Mouse (Mus musculus): ENCODE results near the gene Dcps. TPM values are rescaled to one million over a fixed set of nuclear protein-coding genes. Genes with fewer than 3 reads are reported as not detected.

Gene Dcps
- polyA plus RNA-seq, 1 experiment from 2014 or later: 94.8 TPM

DNA sequence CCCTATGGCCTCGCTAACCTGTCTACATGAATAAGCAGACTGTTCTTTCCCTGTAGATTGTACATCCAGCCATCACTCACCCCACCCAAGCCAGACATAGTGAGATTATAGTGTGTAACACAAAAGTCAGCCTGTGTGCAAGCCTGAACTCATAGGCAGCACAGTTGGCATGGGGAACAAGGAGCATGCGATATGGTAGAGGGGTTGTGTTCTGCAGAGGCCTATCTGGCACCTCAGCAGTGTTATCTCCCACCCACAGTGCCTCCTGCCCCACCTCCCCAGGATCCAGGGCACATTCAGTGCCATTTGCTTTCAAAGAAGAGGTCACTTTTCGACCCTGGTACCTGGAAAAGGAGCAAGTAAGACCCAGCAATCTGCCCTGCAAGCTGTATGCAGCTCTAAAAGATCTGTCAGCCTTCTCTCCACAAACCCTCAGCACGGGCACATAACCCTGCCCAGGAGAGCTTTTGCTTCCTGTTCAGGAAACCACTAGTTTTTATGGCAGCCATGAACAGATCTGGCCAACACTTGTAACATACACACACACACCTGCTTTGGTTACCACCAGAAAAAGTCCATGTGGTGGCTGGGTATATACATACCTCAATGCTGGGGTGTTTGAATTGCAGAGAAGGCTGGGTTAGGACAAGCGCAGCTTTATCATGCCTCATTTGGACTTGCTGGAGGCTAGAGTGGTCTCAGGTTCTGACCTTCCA, 53.2 kb downstream of the Dcps start:
- ATAC-seq: no peak
- Histone ChIP-seq H3K4me3 (ENCODE audit: low read depth, low read length) (no peak overlapping the region), H3K9ac (ENCODE audit: low read length) (no peak overlapping the region), H3K4me1 (ENCODE audit: control insufficient read depth, insufficient read depth, low read length) (peaks cover under 1% of the 10 kb centered on the region), H3K4me2 (ENCODE audit: low read length) (no peak overlapping the region), H3K27ac (ENCODE audit: low read depth, low read length) (no peak overlapping the region), H3K27me3 (replicated peaks; ENCODE audit: control insufficient read depth, insufficient read depth, low read length) (no peaks in the 10 kb centered on the region), H3K9me3 (replicated peaks; ENCODE audit: control insufficient read depth, low read length) (no peaks in the 10 kb centered on the region), H3K36me3 (ENCODE audit: control insufficient read depth, insufficient read depth, low read length) (peaks cover 21% of the 10 kb centered on the region)
- 89% methylated on average over 5 of the region's 5 CpGs for WGBS
- no peak for DNase-seq (ENCODE audit: low spot score)

DNA sequence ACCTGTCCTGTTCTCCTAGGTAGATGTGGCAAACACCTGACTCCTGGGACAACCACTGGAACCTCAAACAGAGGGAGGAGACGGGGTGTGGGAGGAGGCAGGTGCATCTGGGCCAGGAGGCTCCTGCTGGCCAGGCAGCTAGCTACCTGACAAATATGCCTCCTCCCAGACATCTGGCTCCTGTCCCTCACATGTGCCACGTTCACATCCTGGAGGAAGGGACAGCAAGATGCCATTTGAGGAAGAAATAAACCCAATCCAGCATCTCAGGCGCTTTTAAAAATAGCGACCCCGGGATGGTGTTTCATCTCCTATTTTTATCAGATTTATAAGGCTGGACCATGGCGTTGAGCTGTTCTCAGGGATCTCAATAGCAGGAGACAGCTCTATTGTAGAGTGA, 56.7 kb downstream of the Dcps start, which contains the start of gene St3gal4:
Gene St3gal4, minus strand, starts transcription at position 101 of the 400 bp plus-strand sequence.
- H3K9me3 ChIP-seq (replicated peaks; ENCODE audit: control insufficient read depth, low read length): no peaks in the 10 kb centered on the region
- ATAC-seq (no peak), DNase-seq (ENCODE audit: low spot score) (no peak)
- 0 out of 2 replicates have a peak, but pooled peaks cover under 1% of the 10 kb centered on the region for H3K36me3 ChIP-seq (ENCODE audit: control insufficient read depth, insufficient read depth, low read length)
- 88% methylated on average over 6 of the region's 6 CpGs for WGBS
- no peak within 1 kb of the TSS for H3K4me2 ChIP-seq (ENCODE audit: low read length)
- H3K4me1 ChIP-seq (ENCODE audit: control insufficient read depth, insufficient read depth, low read length): peaks cover 5% of the 10 kb centered on the region
- H3K27ac ChIP-seq (ENCODE audit: low read depth, low read length): no peak within 1 kb of the TSS
- H3K27me3 ChIP-seq (replicated peaks; ENCODE audit: control insufficient read depth, insufficient read depth, low read length): no peaks in the 10 kb centered on the region
- H3K9ac ChIP-seq (ENCODE audit: low read length): no peak within 1 kb of the TSS
- no peak within 1 kb of the TSS for H3K4me3 ChIP-seq (ENCODE audit: low read depth, low read length)

DNA sequence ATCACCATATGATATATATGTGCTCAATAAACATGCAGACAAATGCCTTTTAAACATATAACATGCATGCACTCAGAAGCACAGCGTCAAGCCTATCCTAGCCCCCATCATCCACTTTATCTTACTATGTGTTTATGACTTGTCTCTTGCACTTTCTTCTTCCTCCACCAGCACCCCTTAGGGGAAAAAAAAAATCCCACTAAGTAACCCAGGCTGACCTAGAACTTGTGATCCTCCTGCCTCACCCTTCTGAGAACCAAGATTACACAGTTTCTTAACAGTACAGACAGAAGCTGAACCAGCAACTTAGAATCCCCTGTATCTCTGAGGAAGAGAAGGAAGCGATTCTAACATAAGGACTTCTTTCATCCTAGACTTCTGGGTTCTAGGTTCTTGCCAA, 57.3 kb downstream of the Dcps start:
- H3K4me1 ChIP-seq (ENCODE audit: control insufficient read depth, insufficient read depth, low read length): peaks cover 5% of the 10 kb centered on the region
- no peak for DNase-seq (ENCODE audit: low spot score)
- no peak overlapping the region for H3K9ac ChIP-seq (ENCODE audit: low read length)
- ATAC-seq: no peak
- H3K27ac ChIP-seq (ENCODE audit: low read depth, low read length): no peak overlapping the region
- no peak overlapping the region for H3K4me2 ChIP-seq (ENCODE audit: low read length)
- H3K9me3 ChIP-seq (replicated peaks; ENCODE audit: control insufficient read depth, low read length): no peaks in the 10 kb centered on the region
- H3K36me3 ChIP-seq (ENCODE audit: control insufficient read depth, insufficient read depth, low read length): no peaks in the 10 kb centered on the region
- no peak overlapping the region for H3K4me3 ChIP-seq (ENCODE audit: low read depth, low read length)
- H3K27me3 ChIP-seq (replicated peaks; ENCODE audit: control insufficient read depth, insufficient read depth, low read length): no peaks in the 10 kb centered on the region
- 95% methylated on average over 2 of the region's 2 CpGs for WGBS

DNA sequence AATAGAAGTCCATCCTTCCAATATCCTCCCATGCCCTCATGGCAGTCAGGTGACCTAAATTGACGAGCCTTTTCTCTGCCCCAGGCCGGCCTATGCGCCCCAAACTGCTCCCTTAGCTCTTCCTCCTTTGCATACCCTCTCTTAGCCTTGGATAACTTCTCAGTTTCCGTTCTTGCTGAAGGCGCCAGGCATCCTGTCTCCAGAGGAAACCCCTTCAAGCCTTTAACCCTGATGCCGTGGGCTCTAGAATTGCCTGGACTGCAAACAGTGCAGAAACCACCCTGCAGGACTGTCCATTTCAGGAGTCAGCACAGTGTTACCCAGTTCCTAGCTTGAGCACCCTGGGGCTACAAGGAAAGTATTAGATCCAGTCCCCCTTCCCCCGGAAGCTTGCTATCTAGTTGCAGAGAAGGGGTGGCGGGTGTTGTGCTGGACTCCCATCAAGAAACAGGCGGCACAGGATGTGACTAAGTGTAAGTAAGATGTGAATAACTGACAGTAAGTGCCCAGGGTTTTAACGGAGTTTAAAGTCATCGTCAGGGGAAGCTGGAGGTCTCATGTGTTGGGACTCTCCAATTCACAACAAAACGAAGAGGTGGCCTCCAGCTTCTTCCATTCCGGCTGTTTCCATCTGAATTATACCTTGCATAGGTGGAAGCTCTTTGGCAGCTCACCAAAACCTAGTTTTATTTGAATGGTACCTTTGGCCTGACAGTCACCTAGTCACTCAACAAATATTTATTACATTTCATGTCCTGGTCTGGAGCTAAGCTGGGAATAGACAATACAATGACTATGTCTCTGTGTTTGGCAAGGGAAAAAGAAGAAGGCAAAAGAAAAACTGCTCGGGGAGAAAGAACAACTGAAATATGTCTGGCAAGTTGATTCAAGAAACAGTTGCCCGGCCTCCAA, 58.2 kb downstream of the Dcps start:
- peak overlapping the region; percentile 65 for H3K4me3 ChIP-seq (ENCODE audit: low read depth, low read length)
- WGBS: 36% methylated on average over 15 of the region's 15 CpGs
- ATAC-seq (peak; percentile 7; the same call in 1 of the 2 replicates), DNase-seq (ENCODE audit: low spot score) (peak; percentile 24)
- peak overlapping the region; percentile 79 for H3K9ac ChIP-seq (ENCODE audit: low read length)
- H3K36me3 ChIP-seq (ENCODE audit: control insufficient read depth, insufficient read depth, low read length): no peaks in the 10 kb centered on the region
- no peaks in the 10 kb centered on the region for H3K9me3 ChIP-seq (replicated peaks; ENCODE audit: control insufficient read depth, low read length)
- H3K4me1 ChIP-seq (ENCODE audit: control insufficient read depth, insufficient read depth, low read length): peaks cover 5% of the 10 kb centered on the region
- H3K27me3 ChIP-seq (replicated peaks; ENCODE audit: control insufficient read depth, insufficient read depth, low read length): no peaks in the 10 kb centered on the region
- peak overlapping the region; percentile 79 for H3K4me2 ChIP-seq (ENCODE audit: low read length)
- H3K27ac ChIP-seq (ENCODE audit: low read depth, low read length): 0 out of 2 replicates have a peak overlapping the region, but pooled peaks have one; percentile 65

DNA sequence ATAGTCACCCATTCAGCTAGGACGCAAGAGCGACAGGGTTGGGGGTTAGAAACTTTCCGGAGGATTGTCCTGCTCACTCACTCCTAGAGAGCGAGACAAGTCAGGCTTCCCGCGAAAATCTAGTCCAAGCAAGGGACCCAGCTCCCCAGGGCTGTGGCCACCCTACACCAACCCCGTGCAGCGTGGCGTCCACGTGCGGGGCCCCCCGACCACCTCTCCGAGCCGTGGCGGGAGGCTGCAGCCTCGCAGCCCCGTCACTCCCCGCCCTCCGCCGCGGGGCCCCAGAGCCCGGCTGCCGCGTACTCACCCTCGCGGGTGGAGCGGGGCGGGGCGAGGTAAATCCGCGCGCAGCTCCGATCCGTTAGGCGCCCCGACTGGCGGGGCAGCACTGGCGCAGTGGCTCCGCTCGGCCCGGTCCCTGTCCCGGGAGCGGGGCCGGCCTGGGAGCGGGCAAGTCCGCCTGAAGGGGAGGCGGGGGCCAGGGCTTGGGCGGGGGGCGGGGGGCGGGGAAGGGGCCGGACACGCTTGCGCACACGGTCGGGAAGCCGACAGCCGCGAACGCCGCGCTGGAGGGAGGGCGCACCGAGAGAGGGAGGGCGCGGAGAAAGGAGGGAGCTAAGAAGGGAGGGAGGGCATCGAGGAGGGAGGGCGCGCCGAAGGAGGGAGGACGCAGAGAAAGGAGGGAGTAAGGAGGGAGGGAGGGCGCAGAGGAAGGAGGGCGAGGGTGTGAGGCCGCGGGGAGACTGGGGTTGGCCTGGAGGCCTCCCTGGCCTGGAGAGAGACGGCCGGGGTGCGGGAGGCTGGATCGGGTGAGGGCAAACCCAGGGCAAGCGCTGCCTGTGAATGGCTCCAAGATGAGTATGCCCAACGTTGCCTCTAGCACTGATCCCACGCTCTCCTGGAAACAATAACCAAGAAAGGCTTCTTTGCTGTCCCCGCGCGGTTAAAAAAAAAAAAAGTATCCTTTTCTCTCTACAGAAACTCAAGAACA, 59.2 kb downstream of the Dcps start:
- H3K9me3 ChIP-seq (replicated peaks; ENCODE audit: control insufficient read depth, low read length): no peaks in the 10 kb centered on the region
- peak overlapping the region; percentile 65 for H3K27ac ChIP-seq (ENCODE audit: low read depth, low read length)
- peak; percentile 92 for ATAC-seq
- WGBS: under 1% methylated on average over 82 of the region's 84 CpGs
- H3K36me3 ChIP-seq (ENCODE audit: control insufficient read depth, insufficient read depth, low read length): no peaks in the 10 kb centered on the region
- H3K4me3 ChIP-seq (ENCODE audit: low read depth, low read length): peak overlapping the region; percentile 65
- peak overlapping the region; percentile 79 for H3K4me2 ChIP-seq (ENCODE audit: low read length)
- no peaks in the 10 kb centered on the region for H3K27me3 ChIP-seq (replicated peaks; ENCODE audit: control insufficient read depth, insufficient read depth, low read length)
- peak; percentile 87 for DNase-seq (ENCODE audit: low spot score)
- H3K4me1 ChIP-seq (ENCODE audit: control insufficient read depth, insufficient read depth, low read length): peaks cover 12% of the 10 kb centered on the region
- H3K9ac ChIP-seq (ENCODE audit: low read length): peak overlapping the region; percentile 79

DNA sequence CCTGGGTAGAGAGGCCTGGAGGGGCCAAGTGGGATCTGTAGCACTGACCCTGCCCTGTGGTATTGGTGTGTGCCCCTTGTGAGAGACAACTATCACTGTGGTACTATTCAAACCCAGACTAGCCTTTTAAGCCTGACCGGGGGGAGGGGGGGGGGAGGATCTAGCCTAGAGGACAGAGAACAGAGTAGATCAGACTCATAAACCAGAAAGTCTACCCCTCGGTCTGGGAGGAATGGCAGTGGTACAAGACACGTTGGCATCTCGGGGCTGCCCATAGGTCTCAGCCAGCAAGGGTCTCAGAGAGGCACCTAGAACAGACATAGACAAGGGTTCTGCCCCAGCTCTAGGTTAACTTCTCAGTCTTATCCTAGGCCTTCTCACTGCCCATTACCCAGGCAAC, 60.1 kb downstream of the Dcps start:
- WGBS: 51% methylated on average over 4 of the region's 4 CpGs
- no peaks in the 10 kb centered on the region for H3K27me3 ChIP-seq (replicated peaks; ENCODE audit: control insufficient read depth, insufficient read depth, low read length)
- no peak for ATAC-seq
- no peak overlapping the region for H3K27ac ChIP-seq (ENCODE audit: low read depth, low read length)
- peak overlapping the region; percentile 79 for H3K9ac ChIP-seq (ENCODE audit: low read length)
- H3K36me3 ChIP-seq (ENCODE audit: control insufficient read depth, insufficient read depth, low read length): no peaks in the 10 kb centered on the region
- H3K4me3 ChIP-seq (ENCODE audit: low read depth, low read length): peak overlapping the region; percentile 65
- H3K4me1 ChIP-seq (ENCODE audit: control insufficient read depth, insufficient read depth, low read length): peaks cover 15% of the 10 kb centered on the region
- DNase-seq (ENCODE audit: low spot score): no peak
- peak overlapping the region; percentile 79 for H3K4me2 ChIP-seq (ENCODE audit: low read length)
- no peaks in the 10 kb centered on the region for H3K9me3 ChIP-seq (replicated peaks; ENCODE audit: control insufficient read depth, low read length)

DNA sequence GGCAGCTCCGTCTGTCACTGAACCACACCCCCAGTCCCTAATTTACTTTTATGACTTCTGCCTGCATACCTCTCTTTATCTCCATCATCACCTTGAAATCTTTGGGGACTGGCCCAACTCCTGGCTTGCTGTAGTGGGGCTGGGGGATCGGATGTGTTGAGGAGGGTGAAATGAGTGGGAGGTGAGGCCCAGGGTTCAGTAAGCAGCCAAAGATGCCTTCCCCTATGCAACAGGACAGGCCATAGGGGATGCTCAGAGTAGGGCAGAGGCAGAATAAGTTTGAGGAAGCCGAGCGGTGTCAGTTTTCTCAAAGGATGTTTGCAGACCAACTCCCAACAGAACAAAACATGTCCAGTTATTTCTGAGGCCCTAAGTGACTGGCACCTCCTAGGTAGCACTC, 60.6 kb downstream of the Dcps start:
- H3K4me2 ChIP-seq (ENCODE audit: low read length): peak overlapping the region; percentile 79
- H3K4me1 ChIP-seq (ENCODE audit: control insufficient read depth, insufficient read depth, low read length): peaks cover 15% of the 10 kb centered on the region
- H3K27me3 ChIP-seq (replicated peaks; ENCODE audit: control insufficient read depth, insufficient read depth, low read length): no peaks in the 10 kb centered on the region
- no peak overlapping the region for H3K4me3 ChIP-seq (ENCODE audit: low read depth, low read length)
- no peaks in the 10 kb centered on the region for H3K36me3 ChIP-seq (ENCODE audit: control insufficient read depth, insufficient read depth, low read length)
- no peaks in the 10 kb centered on the region for H3K9me3 ChIP-seq (replicated peaks; ENCODE audit: control insufficient read depth, low read length)
- 74% methylated on average over 4 of the region's 4 CpGs for WGBS
- DNase-seq (ENCODE audit: low spot score) (no peak), ATAC-seq (no peak)
- no peak overlapping the region for H3K27ac ChIP-seq (ENCODE audit: low read depth, low read length)
- no peak overlapping the region for H3K9ac ChIP-seq (ENCODE audit: low read length)

DNA sequence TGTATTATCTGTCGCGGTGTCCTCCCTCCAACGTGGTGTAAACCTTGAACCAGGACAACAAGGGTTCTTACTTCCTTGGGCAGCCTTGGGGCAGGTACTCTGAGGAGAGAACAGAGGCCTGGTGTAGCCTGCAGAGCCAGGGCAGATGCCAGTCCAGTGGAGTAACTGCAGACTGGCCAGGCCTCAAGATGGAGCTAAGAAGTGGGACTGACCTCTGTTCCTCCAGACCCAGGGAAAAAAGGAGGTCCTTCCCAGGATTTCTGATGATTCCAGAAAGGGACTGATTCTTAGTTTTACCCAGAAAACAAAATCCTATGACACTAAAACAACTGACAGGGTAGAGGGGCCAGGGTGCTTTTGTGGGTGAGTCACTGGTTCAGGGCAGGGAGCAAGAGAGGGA, 61.6 kb downstream of the Dcps start:
- WGBS: 93% methylated on average over 3 of the region's 3 CpGs
- H3K27ac ChIP-seq (ENCODE audit: low read depth, low read length): no peak overlapping the region

More for the DNA sequence above, 61.6 kb downstream of the Dcps start:
- H3K9me3 ChIP-seq (replicated peaks; ENCODE audit: control insufficient read depth, low read length): no peaks in the 10 kb centered on the region
- DNase-seq (ENCODE audit: low spot score): no peak
- no peak overlapping the region for H3K9ac ChIP-seq (ENCODE audit: low read length)
- ATAC-seq: no peak
- no peaks in the 10 kb centered on the region for H3K36me3 ChIP-seq (ENCODE audit: control insufficient read depth, insufficient read depth, low read length)
- H3K4me1 ChIP-seq (ENCODE audit: control insufficient read depth, insufficient read depth, low read length): peaks cover 15% of the 10 kb centered on the region
- no peaks in the 10 kb centered on the region for H3K27me3 ChIP-seq (replicated peaks; ENCODE audit: control insufficient read depth, insufficient read depth, low read length)
- no peak overlapping the region for H3K4me3 ChIP-seq (ENCODE audit: low read depth, low read length)
- no peak overlapping the region for H3K4me2 ChIP-seq (ENCODE audit: low read length)
